Mouse (Mus musculus): Measurements from ENCODE around the gene Kat5. TPM values are rescaled to one million over a fixed set of nuclear protein-coding genes. Genes with fewer than 3 reads are reported as not detected.

The Kat5 gene
- polyA plus RNA-seq, 1 experiment from 2014 or later = 82.3 TPM

Other genes starting within 250 kb of the Kat5 start
- 43.6 and 43.8 TPM in 2 replicates for gene Eif1ad, start 243.5 kb downstream of the Kat5 start, polyA plus RNA-seq (2015; fragmentation: Nextera tagmentation; extraction: Ambion mirVana)
- gene Banf1, start 243.1 kb downstream of the Kat5 start, polyA plus RNA-seq (2015; fragmentation: Nextera tagmentation; extraction: Ambion mirVana) = 307 and 337 TPM in 2 replicates
- gene Sart1, start 221.5 kb downstream of the Kat5 start, polyA plus RNA-seq (2015; fragmentation: Nextera tagmentation; extraction: Ambion mirVana) = 72.5 and 77.3 TPM in 2 replicates
- not detected in 2 replicates for gene Tsga10ip, start 207.7 kb downstream of the Kat5 start, polyA plus RNA-seq (2015; fragmentation: Nextera tagmentation; extraction: Ambion mirVana)
- 291 and 296 TPM in 2 replicates for gene Drap1, start 185.3 kb downstream of the Kat5 start, polyA plus RNA-seq (2015; fragmentation: Nextera tagmentation; extraction: Ambion mirVana)
- 71.5 and 74.9 TPM in 2 replicates for gene AI837181, start 185.1 kb downstream of the Kat5 start, polyA plus RNA-seq (2015; fragmentation: Nextera tagmentation; extraction: Ambion mirVana)
- gene Fosl1, start 162.7 kb downstream of the Kat5 start, polyA plus RNA-seq (2015; fragmentation: Nextera tagmentation; extraction: Ambion mirVana) = 0.40 TPM in 1 of 2 replicates, not detected in the other
- gene Ccdc85b, start 152.3 kb downstream of the Kat5 start, polyA plus RNA-seq (2015; fragmentation: Nextera tagmentation; extraction: Ambion mirVana) = 11.7 and 13.2 TPM in 2 replicates
- 180 and 185 TPM in 2 replicates for gene Fibp, start 149.6 kb downstream of the Kat5 start, polyA plus RNA-seq (2015; fragmentation: Nextera tagmentation; extraction: Ambion mirVana)
- gene Ctsw, start 141.7 kb downstream of the Kat5 start, polyA plus RNA-seq (2015; fragmentation: Nextera tagmentation; extraction: Ambion mirVana) = 5.4 and 6.5 TPM in 2 replicates
- gene Efemp2, start 136.3 kb downstream of the Kat5 start, polyA plus RNA-seq (2015; fragmentation: Nextera tagmentation; extraction: Ambion mirVana) = 41.3 and 45.9 TPM in 2 replicates
- gene Mus81, start 121.8 kb downstream of the Kat5 start, polyA plus RNA-seq (2015; fragmentation: Nextera tagmentation; extraction: Ambion mirVana) = 54.3 and 60.2 TPM in 2 replicates
- 3,624 and 3,631 TPM in 2 replicates for gene Cfl1, start 119.8 kb downstream of the Kat5 start, polyA plus RNA-seq (2015; fragmentation: Nextera tagmentation; extraction: Ambion mirVana)
- 0.17 TPM in 1 of 2 replicates, not detected in the other for gene 1700020D05Rik, start 106.5 kb downstream of the Kat5 start, polyA plus RNA-seq (2015; fragmentation: Nextera tagmentation; extraction: Ambion mirVana)
- 106 and 111 TPM in 2 replicates for gene Snx32, start 99.7 kb downstream of the Kat5 start, polyA plus RNA-seq (2015; fragmentation: Nextera tagmentation; extraction: Ambion mirVana)
- 0.10 and 0.13 TPM in 2 replicates for gene Ovol1, start 49.6 kb downstream of the Kat5 start, polyA plus RNA-seq (2015; fragmentation: Nextera tagmentation; extraction: Ambion mirVana)
- 3.0 and 3.1 TPM in 2 replicates for gene Ap5b1, start 42.2 kb downstream of the Kat5 start, polyA plus RNA-seq (2015; fragmentation: Nextera tagmentation; extraction: Ambion mirVana)
- 56.2 and 57.7 TPM in 2 replicates for gene Rnaseh2c, start 8.4 kb downstream of the Kat5 start, polyA plus RNA-seq (2015; fragmentation: Nextera tagmentation; extraction: Ambion mirVana)
- gene Rela, start 27.2 kb upstream of the Kat5 start, polyA plus RNA-seq (2015; fragmentation: Nextera tagmentation; extraction: Ambion mirVana) = 36.9 and 39.2 TPM in 2 replicates
- 17.1 and 19.6 TPM in 2 replicates for gene Sipa1, start 53.5 kb upstream of the Kat5 start, polyA plus RNA-seq (2015; fragmentation: Nextera tagmentation; extraction: Ambion mirVana)
- gene Map3k11, start 78.5 kb upstream of the Kat5 start, polyA plus RNA-seq (2015; fragmentation: Nextera tagmentation; extraction: Ambion mirVana) = 12.5 and 14.0 TPM in 2 replicates
- gene Pcnx3, start 78.7 kb upstream of the Kat5 start, polyA plus RNA-seq (2015; fragmentation: Nextera tagmentation; extraction: Ambion mirVana) = 29.2 TPM in 2 replicates
- 0.19 and 0.28 TPM in 2 replicates for gene Kcnk7, start 94.1 kb upstream of the Kat5 start, polyA plus RNA-seq (2015; fragmentation: Nextera tagmentation; extraction: Ambion mirVana)
- 23.7 and 25.5 TPM in 2 replicates for gene Ehbp1l1, start 116.1 kb upstream of the Kat5 start, polyA plus RNA-seq (2015; fragmentation: Nextera tagmentation; extraction: Ambion mirVana)
- 158 and 165 TPM in 2 replicates for gene Fam89b, start 119.4 kb upstream of the Kat5 start, polyA plus RNA-seq (2015; fragmentation: Nextera tagmentation; extraction: Ambion mirVana)
- 8.2 and 12.6 TPM in 2 replicates for gene Ltbp3, start 130.7 kb upstream of the Kat5 start, polyA plus RNA-seq (2015; fragmentation: Nextera tagmentation; extraction: Ambion mirVana)
- gene Scyl1, start 161.2 kb upstream of the Kat5 start, polyA plus RNA-seq (2015; fragmentation: Nextera tagmentation; extraction: Ambion mirVana) = 87.6 and 94.7 TPM in 2 replicates

Data from midbrain, embryonic 15.5 days (tissue).